Mouse (Mus musculus): ENCODE results near the gene Gja1. TPM values are rescaled to one million over a fixed set of nuclear protein-coding genes. Genes with fewer than 3 reads are reported as not detected.
A peak's percentile ranks its signal among the peaks of the same experiment; 100 is the strongest.
"Not testable (repeated sequence)": the region's sequence is repeated elsewhere in the genome, so short reads cannot be mapped to it uniquely, and the experiment has no call there.

Gja1 gene
- polyA plus RNA-seq, 1 experiment, result 5.6 TPM

DNA sequence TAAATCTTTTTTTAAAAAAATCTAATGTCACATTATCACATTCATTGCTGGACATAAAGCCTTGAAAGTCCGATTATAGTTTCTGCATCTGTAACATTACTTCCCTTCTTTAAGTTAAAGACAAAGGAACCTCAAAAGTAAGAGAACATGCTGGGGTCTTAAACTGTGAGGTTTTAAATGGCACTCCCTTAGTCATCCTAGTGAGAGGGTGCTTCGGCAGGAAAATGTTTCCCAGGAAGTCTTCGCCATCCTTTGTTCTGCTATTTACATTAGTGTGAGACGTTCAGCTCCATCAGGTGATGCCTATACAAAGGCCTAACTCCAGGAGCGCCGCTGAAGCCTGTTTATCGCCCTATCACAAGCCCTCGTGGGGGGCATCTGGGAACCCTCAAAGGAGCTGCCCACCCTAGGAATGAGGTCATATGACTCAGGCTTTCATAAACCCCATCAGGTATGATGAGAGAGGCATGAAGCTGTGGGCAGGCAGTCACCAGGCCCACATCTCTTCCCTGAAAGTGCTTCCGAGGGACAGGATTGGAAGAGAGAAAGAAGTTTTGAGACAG is 1.1 kb upstream of the Gja1 start:
- Histone ChIP-seq H3K4me3 (ENCODE audit: insufficient read depth, low read depth, low read length) (no peak overlapping the region), H3K27ac (ENCODE audit: insufficient read depth, low read depth, low read length) (no peak overlapping the region), H3K27me3 (replicated peaks; ENCODE audit: control insufficient read depth, insufficient read depth, low read length) (no peaks in the 10 kb centered on the region), H3K36me3 (ENCODE audit: control insufficient read depth, insufficient read depth, low read length) (no peaks in the 10 kb centered on the region), H3K4me1 (ENCODE audit: control insufficient read depth, insufficient read depth, low read length) (0 out of 2 replicates have a peak, but pooled peaks cover 5% of the 10 kb centered on the region)
- no peak for TF ChIP-seq POLR2A (IDR thresholded peaks at IDR 0.05; ENCODE audit: low read depth, low read length)
- no peak for TF ChIP-seq CTCF (conservative IDR thresholded peaks at IDR 0.05; ENCODE audit: insufficient read depth, insufficient read length, low read depth, low read length)
- DNase-seq, result no peak
- WGBS, result 78% methylated on average over 9 of the region's 9 CpGs

- WGBS, result under 1% methylated on average over 25 of the region's 25 CpGs
- DNase-seq, result peak; percentile 31
- TF ChIP-seq CTCF (conservative IDR thresholded peaks at IDR 0.05; ENCODE audit: insufficient read depth, insufficient read length, low read depth, low read length), result no peak
- no peak for TF ChIP-seq POLR2A (IDR thresholded peaks at IDR 0.05; ENCODE audit: low read depth, low read length)
- no peaks in the 10 kb centered on the region for H3K27me3 ChIP-seq (replicated peaks; ENCODE audit: control insufficient read depth, insufficient read depth, low read length)
- H3K4me3 ChIP-seq (ENCODE audit: insufficient read depth, low read depth, low read length), result peak overlapping the region; percentile 69
- H3K27ac ChIP-seq (ENCODE audit: insufficient read depth, low read depth, low read length), result peak overlapping the region; percentile 55
- 0 out of 2 replicates have a peak, but pooled peaks cover 5% of the 10 kb centered on the region for H3K4me1 ChIP-seq (ENCODE audit: control insufficient read depth, insufficient read depth, low read length)
- H3K36me3 ChIP-seq (ENCODE audit: control insufficient read depth, insufficient read depth, low read length), result no peaks in the 10 kb centered on the region
These were observed 977 bp downstream of the Gja1 start for GRCm38 (mm10) chr10:56377966-56378647.

DNA sequence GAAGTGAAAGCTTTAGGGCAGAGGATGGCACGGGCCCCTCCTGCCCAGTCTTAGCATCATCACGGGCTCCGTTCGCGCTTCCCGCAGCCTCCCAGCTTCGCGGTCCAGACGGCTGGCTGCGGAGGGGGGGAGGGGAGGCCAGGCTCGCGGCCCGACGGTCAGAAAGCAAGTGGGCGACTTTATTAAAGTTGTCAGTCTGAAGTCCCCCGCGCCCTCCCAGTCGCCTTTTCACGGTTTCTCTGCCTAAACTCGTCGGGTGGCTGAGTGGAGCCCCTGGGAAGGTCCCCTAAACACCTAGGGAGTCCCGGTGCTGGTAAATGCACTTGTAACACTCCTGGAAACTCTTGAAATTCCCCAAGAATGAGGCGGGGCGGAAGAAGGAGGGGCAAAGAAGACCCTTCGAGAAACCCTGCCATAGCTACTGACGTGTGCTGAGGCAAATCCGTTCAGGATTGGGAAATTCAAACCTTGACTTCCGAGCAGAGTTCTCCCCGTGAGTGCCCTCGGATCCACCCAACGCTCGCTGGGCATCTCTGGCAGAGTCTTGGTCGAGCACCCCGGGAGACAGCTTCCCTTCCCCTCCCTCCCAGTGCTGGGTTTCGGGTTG is 1.6 kb downstream of the Gja1 start:
- Histone ChIP-seq H3K27ac (ENCODE audit: insufficient read depth, low read depth, low read length) (peak overlapping the region; percentile 1), H3K27me3 (replicated peaks; ENCODE audit: control insufficient read depth, insufficient read depth, low read length) (no peaks in the 10 kb centered on the region), H3K4me1 (ENCODE audit: control insufficient read depth, insufficient read depth, low read length) (0 out of 2 replicates have a peak, but pooled peaks cover 5% of the 10 kb centered on the region), H3K4me3 (ENCODE audit: insufficient read depth, low read depth, low read length) (peak overlapping the region; percentile 69), H3K36me3 (ENCODE audit: control insufficient read depth, insufficient read depth, low read length) (no peaks in the 10 kb centered on the region)
- no peak for TF ChIP-seq POLR2A (IDR thresholded peaks at IDR 0.05; ENCODE audit: low read depth, low read length)
- TF ChIP-seq CTCF (conservative IDR thresholded peaks at IDR 0.05; ENCODE audit: insufficient read depth, insufficient read length, low read depth, low read length), result no peak
- WGBS, result 2% methylated on average over 35 of the region's 35 CpGs
- peak; percentile 68 for DNase-seq

GRCm38 (mm10) chr10:56379720-56380119 is 2.6 kb downstream of the Gja1 start:
- WGBS, result 27% methylated on average over 7 of the region's 7 CpGs
- H3K27ac ChIP-seq (ENCODE audit: insufficient read depth, low read depth, low read length), result peak overlapping the region; percentile 73
- H3K4me1 ChIP-seq (ENCODE audit: control insufficient read depth, insufficient read depth, low read length), result 0 out of 2 replicates have a peak, but pooled peaks cover 5% of the 10 kb centered on the region
- H3K4me3 ChIP-seq (ENCODE audit: insufficient read depth, low read depth, low read length), result peak overlapping the region; percentile 57
- TF ChIP-seq POLR2A (IDR thresholded peaks at IDR 0.05; ENCODE audit: low read depth, low read length), result no peak
- DNase-seq, result peak; percentile 16
- H3K27me3 ChIP-seq (replicated peaks; ENCODE audit: control insufficient read depth, insufficient read depth, low read length), result no peaks in the 10 kb centered on the region
- H3K36me3 ChIP-seq (ENCODE audit: control insufficient read depth, insufficient read depth, low read length), result no peaks in the 10 kb centered on the region

DNA sequence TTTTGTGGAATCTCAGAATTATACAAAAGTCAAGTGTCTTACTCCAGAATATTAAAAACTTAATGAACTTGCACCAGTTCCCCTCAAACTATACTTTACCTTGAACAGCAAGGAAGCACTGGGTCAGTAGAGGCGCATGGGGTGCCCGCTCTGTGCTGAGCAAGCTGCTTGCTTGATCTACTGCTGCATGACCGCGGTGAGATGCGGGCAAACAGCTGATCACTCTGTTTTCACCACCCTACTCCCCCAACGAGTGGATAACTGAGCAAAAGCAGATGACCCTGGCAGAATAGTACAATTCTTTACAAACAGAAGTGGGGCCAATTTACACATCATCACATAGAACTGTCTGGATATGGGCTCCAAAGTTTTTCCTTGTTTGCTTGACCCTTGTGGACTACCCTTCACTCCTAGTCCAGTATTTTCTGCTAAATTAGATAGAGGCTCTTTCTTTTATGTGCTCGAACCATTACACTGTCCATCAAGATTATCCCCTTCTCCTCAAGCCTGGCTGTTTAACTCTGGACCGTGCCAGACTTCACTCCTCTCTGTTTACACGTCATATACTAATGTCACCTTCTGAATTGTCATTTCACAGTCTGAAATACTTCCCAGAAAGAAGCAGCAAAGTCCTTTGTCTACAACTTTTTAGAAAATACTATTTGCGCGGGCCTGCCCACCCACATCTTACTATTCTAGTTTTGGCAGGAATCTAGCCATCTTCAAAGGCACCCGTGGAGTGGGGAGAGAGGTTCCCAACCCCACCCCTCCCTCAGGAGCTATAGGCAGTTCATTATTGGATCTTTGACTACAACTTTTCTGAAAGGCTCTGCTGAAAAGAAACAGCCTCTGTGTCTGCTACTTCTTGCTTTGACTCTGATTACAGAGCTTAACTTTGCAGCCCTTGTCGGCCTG is 8.3 kb downstream of the Gja1 start:
- no peak overlapping the region for H3K4me3 ChIP-seq (ENCODE audit: insufficient read depth, low read depth, low read length)
- H3K36me3 ChIP-seq (ENCODE audit: control insufficient read depth, insufficient read depth, low read length), result no peaks in the 10 kb centered on the region
- no peak for TF ChIP-seq CTCF (conservative IDR thresholded peaks at IDR 0.05; ENCODE audit: insufficient read depth, insufficient read length, low read depth, low read length)
- TF ChIP-seq POLR2A (IDR thresholded peaks at IDR 0.05; ENCODE audit: low read depth, low read length), result no peak
- H3K27ac ChIP-seq (ENCODE audit: insufficient read depth, low read depth, low read length), result no peak overlapping the region
- 70% methylated on average over 13 of the region's 13 CpGs for WGBS
- H3K4me1 ChIP-seq (ENCODE audit: control insufficient read depth, insufficient read depth, low read length), result no peaks in the 10 kb centered on the region
- no peak for DNase-seq
- H3K27me3 ChIP-seq (replicated peaks; ENCODE audit: control insufficient read depth, insufficient read depth, low read length), result no peaks in the 10 kb centered on the region

GRCm38 (mm10) chr10:56393095-56393784 is 16.1 kb downstream of the Gja1 start:
- no peaks in the 10 kb centered on the region for H3K36me3 ChIP-seq (ENCODE audit: control insufficient read depth, insufficient read depth, low read length)
- no peak overlapping the region for H3K4me3 ChIP-seq (ENCODE audit: insufficient read depth, low read depth, low read length)
- no peaks in the 10 kb centered on the region for H3K4me1 ChIP-seq (ENCODE audit: control insufficient read depth, insufficient read depth, low read length)
- DNase-seq, result no peak
- WGBS, result 60% methylated on average over 6 of the region's 6 CpGs
- no peaks in the 10 kb centered on the region for H3K27me3 ChIP-seq (replicated peaks; ENCODE audit: control insufficient read depth, insufficient read depth, low read length)
- TF ChIP-seq POLR2A (IDR thresholded peaks at IDR 0.05; ENCODE audit: low read depth, low read length) (no peak), CTCF (conservative IDR thresholded peaks at IDR 0.05; ENCODE audit: insufficient read depth, insufficient read length, low read depth, low read length) (no peak)
- H3K27ac ChIP-seq (ENCODE audit: insufficient read depth, low read depth, low read length), result no peak overlapping the region

DNA sequence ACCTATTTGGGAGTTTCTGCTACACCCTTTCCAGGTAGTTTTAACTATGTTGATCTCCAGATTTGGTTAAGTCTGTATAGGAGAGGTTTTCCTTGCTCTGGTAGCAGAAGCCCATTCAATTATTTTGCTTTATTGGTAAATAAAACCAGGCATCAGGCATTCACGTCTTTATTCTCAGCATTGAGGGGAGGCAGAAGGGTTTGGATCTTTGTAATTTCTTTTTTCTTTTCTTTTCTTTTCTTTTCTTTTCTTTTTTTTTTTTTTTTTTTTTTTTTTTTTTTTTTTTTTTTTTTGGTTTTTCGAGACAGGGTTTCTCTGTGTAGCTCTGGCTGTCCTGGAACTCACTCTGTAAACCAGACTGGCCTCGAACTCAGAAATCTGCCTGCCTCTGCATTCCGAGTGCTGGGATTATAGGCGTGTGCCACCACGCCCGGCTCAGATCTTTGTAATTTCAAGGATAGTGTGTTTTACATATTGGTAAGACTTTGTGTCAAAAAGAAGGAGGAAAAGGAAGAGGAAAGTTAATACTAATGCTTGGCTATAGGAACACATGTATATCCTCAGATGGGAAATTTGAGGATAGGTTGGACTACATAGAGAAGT is 16.8 kb downstream of the Gja1 start:
- 91% methylated on average over 7 of the region's 7 CpGs for WGBS
- not testable (repeated sequence) for H3K27me3 ChIP-seq (replicated peaks; ENCODE audit: control insufficient read depth, insufficient read depth, low read length); H3K36me3 ChIP-seq (ENCODE audit: control insufficient read depth, insufficient read depth, low read length); H3K4me1 ChIP-seq (ENCODE audit: control insufficient read depth, insufficient read depth, low read length); DNase-seq; H3K4me3 ChIP-seq (ENCODE audit: insufficient read depth, low read depth, low read length); H3K27ac ChIP-seq (ENCODE audit: insufficient read depth, low read depth, low read length)
